Mouse (Mus musculus) yolk sac, embryonic 10.5 days (tissue): Measurements from ENCODE around the gene Piwil1.
"Not testable (repeated sequence)": the region's sequence is repeated elsewhere in the genome, so short reads cannot be mapped to it uniquely, and the experiment has no call there.

Experiments used
- DNase-seq: peaks from one replicate; pipeline ENCODE4 v3.0.0-alpha.2; 2017; ENCODE audit warnings: low spot score

Gene Piwil1

GRCm38 (mm10) chr5:128710596-128710995 lies 8.3 kb downstream of the Piwil1 start:
- DNase-seq, result no peak

GRCm38 (mm10) chr5:128711847-128712246 lies 9.5 kb downstream of the Piwil1 start:
- no peak for DNase-seq

- no peak for DNase-seq
Measured at GRCm38 (mm10) chr5:128715171-128715570, 12.8 kb downstream of the Piwil1 start.

GRCm38 (mm10) chr5:128720461-128720860 lies 18.1 kb downstream of the Piwil1 start:
- DNase-seq, result not testable (repeated sequence)

- DNase-seq, result no peak
Measured at GRCm38 (mm10) chr5:128729341-128729740, 27.0 kb downstream of the Piwil1 start.

GRCm38 (mm10) chr5:128730634-128731033 lies 28.3 kb downstream of the Piwil1 start:
- no peak for DNase-seq

- no peak for DNase-seq
Measured at GRCm38 (mm10) chr5:128732416-128733014, 30.2 kb downstream of the Piwil1 start.

- no peak for DNase-seq
Measured at GRCm38 (mm10) chr5:128733955-128734354, 31.6 kb downstream of the Piwil1 start.

GRCm38 (mm10) chr5:128735921-128736320 lies 33.6 kb downstream of the Piwil1 start:
- DNase-seq, result no peak

GRCm38 (mm10) chr5:128739168-128739837 lies 37.0 kb downstream of the Piwil1 start:
- no peak for DNase-seq

- no peak for DNase-seq
Measured at GRCm38 (mm10) chr5:128739838-128740171, 37.5 kb downstream of the Piwil1 start.

GRCm38 (mm10) chr5:128744351-128744750 lies 42.0 kb downstream of the Piwil1 start:
- no peak for DNase-seq

- no peak for DNase-seq
Measured at GRCm38 (mm10) chr5:128745206-128745605, 42.9 kb downstream of the Piwil1 start.

GRCm38 (mm10) chr5:128746261-128746660 lies 43.9 kb downstream of the Piwil1 start:
- no peak for DNase-seq

- DNase-seq, result peak; percentile 3
Measured at GRCm38 (mm10) chr5:128761118-128761517, 58.8 kb downstream of the Piwil1 start.

GRCm38 (mm10) chr5:128769026-128769631 lies 66.8 kb downstream of the Piwil1 start:
- no peak for DNase-seq

- no peak for DNase-seq
Measured at GRCm38 (mm10) chr5:128776386-128776785, 74.1 kb downstream of the Piwil1 start.

GRCm38 (mm10) chr5:128781621-128782020 lies 79.3 kb downstream of the Piwil1 start:
- no peak for DNase-seq

GRCm38 (mm10) chr5:128800592-128800991 lies 98.3 kb downstream of the Piwil1 start:
- no peak for DNase-seq
